Mouse (Mus musculus): ENCODE measurements around the gene Nol10. TPM values are rescaled to one million over a fixed set of nuclear protein-coding genes. Genes with fewer than 3 reads are reported as not detected.

Gene Nol10
- polyA plus RNA-seq, 1 experiment from 2014 or later = 37.5 TPM

DNA sequence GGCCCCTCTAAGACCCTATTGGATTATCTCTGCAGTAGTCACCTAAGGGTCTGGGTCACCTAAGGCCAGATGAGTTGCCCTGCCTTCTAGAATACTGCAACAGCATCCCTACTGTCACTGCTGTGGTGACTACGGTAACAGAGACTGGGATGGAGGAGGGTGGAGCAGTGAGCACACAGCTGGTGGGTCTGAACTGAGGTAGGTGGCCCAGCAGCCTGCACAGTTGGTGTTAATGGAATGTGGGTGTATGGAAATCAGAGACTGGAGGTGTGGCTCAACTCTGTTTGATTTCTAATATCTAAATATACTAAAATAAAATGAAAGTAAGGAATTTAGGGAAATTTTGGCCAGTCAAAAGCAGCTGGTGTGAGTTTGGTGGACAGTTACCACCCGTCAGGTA is 88.2 kb downstream of the Nol10 start:
- Histone ChIP-seq H3K9me3 (replicated peaks; ENCODE audit: control insufficient read depth, low read length) (no peaks in the 10 kb centered on the region), H3K27me3 (ENCODE audit: control insufficient read depth, insufficient read depth, low read length) (no peaks in the 10 kb centered on the region), H3K27ac (replicated peaks; ENCODE audit: low read depth, low read length) (no peak overlapping the region), H3K9ac (replicated peaks; ENCODE audit: low read length) (no peak overlapping the region), H3K4me2 (ENCODE audit: low read depth, low read length) (no peak overlapping the region), H3K36me3 (replicated peaks; ENCODE audit: control insufficient read depth, insufficient read depth, low read depth, low read length) (peaks cover 3% of the 10 kb centered on the region; the same call in 1 of the 2 replicates), H3K4me1 (ENCODE audit: control insufficient read depth, insufficient read depth, low read length) (no peaks in the 10 kb centered on the region), H3K4me3 (ENCODE audit: low read depth, low read length) (no peak overlapping the region)
- ATAC-seq (replicated peaks; ENCODE audit: insufficient number of reproducible peaks, low FRiP score, low TSS enrichment, low read depth) = no peak
- no peak for DNase-seq (ENCODE audit: low spot score)
- WGBS = 87% methylated on average over 2 of the region's 2 CpGs

DNA sequence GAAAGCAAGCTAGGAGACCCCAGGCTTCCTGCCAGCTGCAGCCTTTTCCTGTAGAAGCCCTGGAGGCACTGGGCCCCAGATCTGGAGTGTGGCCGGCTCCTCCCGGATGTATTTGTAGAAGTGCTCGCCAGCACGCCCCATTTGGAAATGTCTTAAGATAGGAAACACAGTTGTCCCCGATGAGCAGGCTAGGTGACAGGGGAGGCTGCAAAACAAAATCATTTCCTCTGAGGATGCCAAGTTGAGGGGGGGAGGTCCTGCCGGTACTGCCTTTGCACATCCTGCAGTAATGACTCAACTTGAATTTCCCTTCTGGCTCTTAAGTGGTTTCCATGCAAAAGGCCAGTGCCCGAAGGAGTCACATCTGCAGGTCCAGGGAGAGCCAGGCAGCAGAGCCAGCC is 92.0 kb downstream of the Nol10 start:
- H3K4me3 ChIP-seq (ENCODE audit: low read depth, low read length) = no peak overlapping the region
- H3K4me2 ChIP-seq (ENCODE audit: low read depth, low read length) = no peak overlapping the region
- ATAC-seq (replicated peaks; ENCODE audit: insufficient number of reproducible peaks, low FRiP score, low TSS enrichment, low read depth) (no peak), DNase-seq (ENCODE audit: low spot score) (no peak)
- H3K4me1 ChIP-seq (ENCODE audit: control insufficient read depth, insufficient read depth, low read length) = no peaks in the 10 kb centered on the region
- no peaks in the 10 kb centered on the region for H3K9me3 ChIP-seq (replicated peaks; ENCODE audit: control insufficient read depth, low read length)
- H3K27ac ChIP-seq (replicated peaks; ENCODE audit: low read depth, low read length) = no peak overlapping the region
- 58% methylated on average over 7 of the region's 7 CpGs for WGBS
- no peaks in the 10 kb centered on the region for H3K27me3 ChIP-seq (ENCODE audit: control insufficient read depth, insufficient read depth, low read length)
- no peak overlapping the region for H3K9ac ChIP-seq (replicated peaks; ENCODE audit: low read length)
- no peaks in the 10 kb centered on the region for H3K36me3 ChIP-seq (replicated peaks; ENCODE audit: control insufficient read depth, insufficient read depth, low read depth, low read length)

DNA sequence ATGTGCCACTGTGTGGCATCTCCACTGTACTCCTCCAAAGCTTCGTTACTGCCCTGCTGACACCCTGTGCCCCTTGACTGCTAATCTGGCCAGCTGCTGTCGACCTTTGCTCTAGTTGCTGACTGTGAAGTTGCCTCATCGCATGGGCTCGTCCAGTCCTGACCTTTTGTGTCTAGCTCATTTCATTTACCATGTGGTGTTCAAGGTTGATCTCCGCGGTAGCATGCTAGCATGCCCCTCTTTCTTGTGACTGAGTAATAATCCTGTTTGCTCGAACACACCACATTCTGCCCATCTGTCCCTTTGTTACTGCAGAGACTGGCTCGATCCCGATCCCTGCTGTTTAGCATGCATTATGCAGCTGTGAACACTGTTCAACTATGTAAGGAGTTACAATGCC is 93.2 kb downstream of the Nol10 start:
- Histone ChIP-seq H3K27ac (replicated peaks; ENCODE audit: low read depth, low read length) (no peak overlapping the region), H3K9ac (replicated peaks; ENCODE audit: low read length) (no peak overlapping the region), H3K9me3 (replicated peaks; ENCODE audit: control insufficient read depth, low read length) (no peaks in the 10 kb centered on the region), H3K27me3 (ENCODE audit: control insufficient read depth, insufficient read depth, low read length) (no peaks in the 10 kb centered on the region), H3K4me2 (ENCODE audit: low read depth, low read length) (no peak overlapping the region), H3K36me3 (replicated peaks; ENCODE audit: control insufficient read depth, insufficient read depth, low read depth, low read length) (no peaks in the 10 kb centered on the region), H3K4me1 (ENCODE audit: control insufficient read depth, insufficient read depth, low read length) (no peaks in the 10 kb centered on the region), H3K4me3 (ENCODE audit: low read depth, low read length) (no peak overlapping the region)
- ATAC-seq (replicated peaks; ENCODE audit: insufficient number of reproducible peaks, low FRiP score, low TSS enrichment, low read depth) = no peak
- WGBS = 64% methylated on average over 9 of the region's 9 CpGs
- DNase-seq (ENCODE audit: low spot score) = no peak

DNA sequence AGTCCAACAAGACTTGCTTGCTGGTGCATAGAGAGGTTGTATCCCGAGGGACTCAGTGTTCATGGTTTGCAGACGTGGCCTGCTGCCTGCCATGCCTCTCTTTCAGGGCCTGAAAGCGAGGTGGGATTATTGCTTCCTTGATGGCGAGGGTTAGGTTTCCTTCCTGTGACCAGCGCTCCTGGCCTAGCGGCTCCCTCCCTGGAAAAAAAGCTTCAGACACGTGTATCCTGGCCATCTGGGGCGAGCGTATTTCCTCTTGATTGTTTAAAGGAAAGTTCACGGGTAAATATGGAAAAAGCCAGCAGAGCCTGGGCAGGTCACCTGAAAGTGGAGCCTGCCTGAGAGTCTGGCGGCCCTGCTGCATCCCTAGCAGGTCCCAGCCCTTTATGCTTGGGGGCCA is 96.1 kb downstream of the Nol10 start:
- Histone ChIP-seq H3K27me3 (ENCODE audit: control insufficient read depth, insufficient read depth, low read length) (no peaks in the 10 kb centered on the region), H3K4me2 (ENCODE audit: low read depth, low read length) (no peak overlapping the region), H3K9me3 (replicated peaks; ENCODE audit: control insufficient read depth, low read length) (no peaks in the 10 kb centered on the region), H3K9ac (replicated peaks; ENCODE audit: low read length) (no peak overlapping the region), H3K4me1 (ENCODE audit: control insufficient read depth, insufficient read depth, low read length) (no peaks in the 10 kb centered on the region), H3K36me3 (replicated peaks; ENCODE audit: control insufficient read depth, insufficient read depth, low read depth, low read length) (no peaks in the 10 kb centered on the region), H3K4me3 (ENCODE audit: low read depth, low read length) (no peak overlapping the region), H3K27ac (replicated peaks; ENCODE audit: low read depth, low read length) (no peak overlapping the region)
- no peak for ATAC-seq (replicated peaks; ENCODE audit: insufficient number of reproducible peaks, low FRiP score, low TSS enrichment, low read depth)
- peak; percentile 40 for DNase-seq (ENCODE audit: low spot score)
- 43% methylated on average over 11 of the region's 11 CpGs for WGBS

DNA sequence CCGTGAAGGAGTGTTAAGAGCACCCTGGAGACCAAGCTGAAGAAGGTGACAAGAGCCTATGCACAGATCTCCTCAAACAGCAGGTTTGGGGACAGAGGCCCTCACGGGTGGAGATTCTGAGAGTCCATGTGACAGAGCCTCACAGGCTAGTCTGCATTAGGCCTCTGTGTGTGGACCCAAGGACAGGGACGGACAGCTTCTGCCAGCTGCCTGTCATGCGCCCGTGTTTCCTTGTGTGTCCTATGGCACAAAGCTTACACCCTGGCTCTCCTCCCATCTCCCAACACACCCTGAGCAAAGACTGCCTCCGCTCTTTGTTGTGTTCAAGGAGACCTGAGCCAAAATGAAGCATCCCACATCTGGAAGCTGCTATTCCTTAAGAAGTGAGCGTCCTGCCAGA is 97.0 kb downstream of the Nol10 start:
- 93% methylated on average over 7 of the region's 7 CpGs for WGBS
- no peaks in the 10 kb centered on the region for H3K27me3 ChIP-seq (ENCODE audit: control insufficient read depth, insufficient read depth, low read length)
- no peak for ATAC-seq (replicated peaks; ENCODE audit: insufficient number of reproducible peaks, low FRiP score, low TSS enrichment, low read depth)
- H3K36me3 ChIP-seq (replicated peaks; ENCODE audit: control insufficient read depth, insufficient read depth, low read depth, low read length) = no peaks in the 10 kb centered on the region
- no peak overlapping the region for H3K27ac ChIP-seq (replicated peaks; ENCODE audit: low read depth, low read length)
- no peak for DNase-seq (ENCODE audit: low spot score)
- no peak overlapping the region for H3K9ac ChIP-seq (replicated peaks; ENCODE audit: low read length)
- H3K4me1 ChIP-seq (ENCODE audit: control insufficient read depth, insufficient read depth, low read length) = no peaks in the 10 kb centered on the region
- no peak overlapping the region for H3K4me3 ChIP-seq (ENCODE audit: low read depth, low read length)
- H3K4me2 ChIP-seq (ENCODE audit: low read depth, low read length) = no peak overlapping the region
- no peaks in the 10 kb centered on the region for H3K9me3 ChIP-seq (replicated peaks; ENCODE audit: control insufficient read depth, low read length)

DNA sequence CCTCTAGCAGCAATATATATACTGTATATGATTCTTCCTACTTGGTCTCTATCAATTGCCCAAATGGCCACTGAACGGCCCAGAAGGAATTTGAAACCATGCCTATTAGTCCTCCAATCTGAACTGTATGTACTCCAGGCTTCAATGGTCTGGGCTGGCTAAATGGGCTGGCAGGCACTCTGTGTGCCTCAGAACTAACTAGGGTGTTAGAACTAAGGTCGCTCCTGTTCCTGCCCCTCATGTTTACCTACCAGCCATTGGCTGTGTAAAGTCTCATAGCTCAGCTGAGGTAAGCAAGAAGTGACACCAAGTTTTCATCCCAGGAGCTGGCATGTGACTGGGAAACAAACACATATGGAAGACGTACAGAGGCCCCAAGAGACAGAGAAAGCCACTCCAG is 100.5 kb downstream of the Nol10 start:
- Histone ChIP-seq H3K4me2 (ENCODE audit: low read depth, low read length) (no peak overlapping the region), H3K27me3 (ENCODE audit: control insufficient read depth, insufficient read depth, low read length) (no peaks in the 10 kb centered on the region), H3K4me1 (ENCODE audit: control insufficient read depth, insufficient read depth, low read length) (no peaks in the 10 kb centered on the region), H3K9ac (replicated peaks; ENCODE audit: low read length) (no peak overlapping the region), H3K9me3 (replicated peaks; ENCODE audit: control insufficient read depth, low read length) (no peaks in the 10 kb centered on the region), H3K36me3 (replicated peaks; ENCODE audit: control insufficient read depth, insufficient read depth, low read depth, low read length) (no peaks in the 10 kb centered on the region), H3K27ac (replicated peaks; ENCODE audit: low read depth, low read length) (no peak overlapping the region), H3K4me3 (ENCODE audit: low read depth, low read length) (no peak overlapping the region)
- ATAC-seq (replicated peaks; ENCODE audit: insufficient number of reproducible peaks, low FRiP score, low TSS enrichment, low read depth) (no peak), DNase-seq (ENCODE audit: low spot score) (no peak)
- 67% methylated on average over 3 of the region's 3 CpGs for WGBS

DNA sequence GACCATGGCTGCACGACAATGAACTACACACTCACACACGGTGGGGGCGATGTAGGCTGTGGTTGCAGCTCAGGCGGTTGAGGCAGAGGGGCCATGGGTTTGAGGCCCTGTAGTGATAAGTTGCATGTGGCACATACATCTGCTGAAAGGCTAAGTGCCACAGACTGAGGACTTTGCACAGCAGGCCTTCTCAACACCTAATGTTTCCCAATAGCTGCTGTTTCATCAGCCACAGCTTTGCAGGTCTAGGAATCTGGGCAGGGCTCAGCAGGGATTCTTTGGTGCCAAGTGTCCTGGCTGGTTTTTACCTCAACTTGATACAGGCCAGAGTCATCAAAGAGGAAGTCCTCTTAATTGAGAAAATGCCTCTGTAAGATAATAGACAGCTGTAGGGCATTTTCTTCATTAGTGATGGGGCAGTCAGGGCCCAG is 101.4 kb downstream of the Nol10 start:
- Histone ChIP-seq H3K4me1 (ENCODE audit: control insufficient read depth, insufficient read depth, low read length) (no peaks in the 10 kb centered on the region), H3K27me3 (ENCODE audit: control insufficient read depth, insufficient read depth, low read length) (no peaks in the 10 kb centered on the region), H3K36me3 (replicated peaks; ENCODE audit: control insufficient read depth, insufficient read depth, low read depth, low read length) (no peaks in the 10 kb centered on the region), H3K4me2 (ENCODE audit: low read depth, low read length) (no peak overlapping the region), H3K4me3 (ENCODE audit: low read depth, low read length) (no peak overlapping the region), H3K9ac (replicated peaks; ENCODE audit: low read length) (no peak overlapping the region), H3K27ac (replicated peaks; ENCODE audit: low read depth, low read length) (no peak overlapping the region), H3K9me3 (replicated peaks; ENCODE audit: control insufficient read depth, low read length) (no peaks in the 10 kb centered on the region)
- WGBS = 85% methylated on average over 4 of the region's 4 CpGs
- ATAC-seq (replicated peaks; ENCODE audit: insufficient number of reproducible peaks, low FRiP score, low TSS enrichment, low read depth) = no peak
- no peak for DNase-seq (ENCODE audit: low spot score)

DNA sequence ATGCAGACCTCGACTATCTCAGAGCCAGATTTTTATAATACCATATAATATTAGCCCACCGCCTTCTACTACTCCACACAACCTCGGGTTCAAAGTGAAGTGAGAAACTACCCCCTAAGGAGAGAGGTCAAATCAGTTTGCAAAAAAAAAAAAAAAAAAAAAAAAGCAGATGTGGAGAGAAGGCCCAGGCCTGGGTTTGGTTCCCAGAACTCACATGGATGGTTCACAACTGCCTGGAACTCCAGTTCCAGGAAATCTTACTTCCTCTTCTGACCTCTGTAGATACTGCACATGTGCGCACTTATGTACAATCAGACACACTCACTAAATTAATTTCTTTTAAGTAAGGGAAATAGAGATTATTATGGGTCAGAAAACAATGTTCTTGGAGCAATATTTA is 102.2 kb downstream of the Nol10 start:
- no peak for ATAC-seq (replicated peaks; ENCODE audit: insufficient number of reproducible peaks, low FRiP score, low TSS enrichment, low read depth)
- Histone ChIP-seq H3K9me3 (replicated peaks; ENCODE audit: control insufficient read depth, low read length) (no peaks in the 10 kb centered on the region), H3K36me3 (replicated peaks; ENCODE audit: control insufficient read depth, insufficient read depth, low read depth, low read length) (no peaks in the 10 kb centered on the region), H3K4me2 (ENCODE audit: low read depth, low read length) (no peak overlapping the region), H3K27me3 (ENCODE audit: control insufficient read depth, insufficient read depth, low read length) (no peaks in the 10 kb centered on the region), H3K27ac (replicated peaks; ENCODE audit: low read depth, low read length) (no peak overlapping the region), H3K4me1 (ENCODE audit: control insufficient read depth, insufficient read depth, low read length) (no peaks in the 10 kb centered on the region), H3K9ac (replicated peaks; ENCODE audit: low read length) (no peak overlapping the region), H3K4me3 (ENCODE audit: low read depth, low read length) (no peak overlapping the region)
- no peak for DNase-seq (ENCODE audit: low spot score)
- 85% methylated on average over 4 of the region's 4 CpGs for WGBS

Data from embryonic facial prominence, embryonic 11.5 days (tissue).